Mouse (Mus musculus) activated CD4-positive, CD25-positive, alpha-beta regulatory T cell, adult 9 weeks (primary cell): ENCODE measurements around the gene Kcnmb2. TPM values are rescaled to one million over a fixed set of nuclear protein-coding genes. Genes with fewer than 3 reads are reported as not detected.

Source experiments
- polyA plus RNA-seq: library from polyadenylated mRNA; unstranded; fragments of 100-300 nt; shearing (Covaris generic); gene quantifications from one replicate; pipeline ENCODE4 v1.2.1, GENCODE M21; 2017

Gene Kcnmb2
- not detected for polyA plus RNA-seq

DNA sequence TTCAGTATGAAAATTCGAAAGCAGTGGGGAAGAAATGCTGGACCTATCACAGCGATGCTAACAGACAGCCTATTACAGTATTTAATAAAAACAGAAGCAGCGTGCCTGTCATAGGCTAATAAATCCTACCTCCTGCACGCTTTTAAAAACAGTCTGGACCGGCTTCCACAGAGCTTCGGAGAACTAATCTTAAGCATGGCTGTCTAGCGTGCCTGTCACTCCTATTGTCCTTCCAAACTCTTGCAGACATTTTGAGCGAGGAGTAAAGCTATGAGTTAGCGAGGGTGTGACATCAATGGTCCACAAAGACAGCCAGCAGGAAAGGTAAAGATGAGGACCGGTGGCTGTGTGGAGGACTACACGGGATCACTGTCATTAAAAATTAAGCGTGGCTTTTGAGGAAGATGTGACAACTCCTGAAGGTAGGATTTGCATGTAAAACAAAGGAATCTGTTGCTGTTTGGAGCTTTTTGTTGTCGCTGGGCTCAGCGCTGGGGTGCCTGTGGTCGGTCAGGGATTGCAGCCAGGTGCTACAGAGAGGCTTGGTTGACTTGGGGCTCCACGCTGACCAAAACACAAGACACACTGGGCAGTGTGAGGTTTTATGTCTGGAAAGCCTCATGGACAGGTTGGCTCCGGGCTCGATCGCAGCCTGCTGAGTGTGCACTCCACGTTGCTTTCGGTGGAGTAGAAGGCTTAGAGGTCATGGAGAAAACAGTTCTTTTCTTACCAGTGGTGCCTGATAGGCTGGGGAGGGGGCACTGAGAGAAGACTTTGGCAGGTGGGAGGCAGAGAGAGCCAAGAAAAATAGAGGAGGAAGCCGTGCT, at the start of gene Kcnmb2:
TSS of gene Kcnmb2 (plus strand) at position 4 of the 827 bp plus-strand sequence.

